13 mouse cellular contexts compared by ENCODE assay signal in genomic region chr9:57278268-57278667, GRCm38 (mm10). TPM values are rescaled to one million over a fixed set of nuclear protein-coding genes. Genes with fewer than 3 reads are reported as not detected.
A peak's percentile ranks its signal among the peaks of the same experiment; 100 is the strongest.
DNase-seq lines count a peak whose midpoint lies in the region; ATAC-seq and TF ChIP-seq lines count a peak whose summit lies in the region.
"Had no signal": no experiment of that assay in that cellular context is flagged by ENCODE, and none has a peak within 500 bp of the region (broad histone marks: within the 10 kb centered on the region; RNA-seq: fewer than 3 reads in every experiment).

No protein-coding gene starts in this region.

- no peak for TF ChIP-seq POLR2A in spleen, adult 2 months (IDR thresholded peaks at IDR 0.05; ENCODE audit: low read depth, low read length)
- TF ChIP-seq POLR2A in bone marrow macrophage, adult 2 months (IDR thresholded peaks at IDR 0.05; ENCODE audit: borderline replicate concordance, low read depth, low read length) = no peak

- H3K4me1 ChIP-seq in spleen, adult 2 months (ENCODE audit: control insufficient read depth, insufficient read depth, insufficient read length) = peaks cover 25% of the 10 kb centered on the region
- peaks cover 33% of the 10 kb centered on the region for H3K4me1 ChIP-seq in bone marrow macrophage, adult 2 months (ENCODE audit: control insufficient read depth, insufficient read depth, low read length)
- peaks cover 91% of the 10 kb centered on the region for H3K4me1 ChIP-seq in megakaryocyte, embryonic 14.5 days
- H3K4me1 ChIP-seq in forebrain, postnatal 0 days (ENCODE audit: insufficient read depth) = peaks cover 4% of the 10 kb centered on the region; the same call in 1 of the 2 replicates

- intact Hi-C loops in left cerebral cortex, postnatal 10 days (cut with DNase I) = no loop called here

- TF ChIP-seq CTCF in spleen, adult 2 months (IDR thresholded peaks at IDR 0.05; ENCODE audit: extremely low read depth, insufficient read depth, insufficient read length, insufficient replicate concordance) = no peak
- TF ChIP-seq CTCF in bone marrow macrophage, adult 2 months (IDR thresholded peaks at IDR 0.05; ENCODE audit: low read depth, low read length) = no peak
- no peak for TF ChIP-seq CTCF in forebrain, postnatal 0 days (IDR thresholded peaks at IDR 0.05; ENCODE audit: low read depth)

- no peaks in the 10 kb centered on the region for H3K27me3 ChIP-seq in spleen, adult 2 months (ENCODE audit: control insufficient read depth, insufficient read depth, low read length)
- no peaks in the 10 kb centered on the region for H3K27me3 ChIP-seq in megakaryocyte, embryonic 14.5 days (replicated peaks)
- no peaks in the 10 kb centered on the region for H3K27me3 ChIP-seq in forebrain, postnatal 0 days (ENCODE audit: insufficient read depth, low read length)
- H3K27me3 ChIP-seq: heart, embryonic 15.5 days had no signal

- peak; percentile 43 to 65 for DNase-seq in spleen, adult 2 months (ENCODE audit: low read depth in 1 of 2, low spot score in 2 of 2)
- no peak for DNase-seq in spleen, postnatal 10 days (ENCODE audit: low spot score in 2 of 2)
- DNase-seq in thymus, postnatal 4 days = peak; percentile 64
- DNase-seq in forebrain, postnatal 0 days = no peak
- DNase-seq in left cerebral cortex, postnatal 10 days (ENCODE audit: extremely low spot score in 1 of 2, low spot score in 2 of 2) = no peak
- DNase-seq: cerebellum, adult 9-10 months had no signal

- peak overlapping the region; percentile 27 for H3K27ac ChIP-seq in spleen, adult 2 months (ENCODE audit: insufficient read depth, low read length)
- H3K27ac ChIP-seq in bone marrow macrophage, adult 2 months (ENCODE audit: insufficient read depth, low read depth, low read length) = peak overlapping the region; percentile 39
- H3K27ac ChIP-seq in forebrain, postnatal 0 days (ENCODE audit: low read depth, low read length) = no peak overlapping the region
- H3K27ac ChIP-seq: forebrain, embryonic 10.5 days; heart, embryonic 15.5 days; macrophage had no signal

- no peaks in the 10 kb centered on the region for H3K36me3 ChIP-seq in spleen, adult 2 months (ENCODE audit: control insufficient read depth, insufficient read depth, low read length)
- no peaks in the 10 kb centered on the region for H3K36me3 ChIP-seq in megakaryocyte, embryonic 14.5 days (replicated peaks; ENCODE audit: low read length)
- H3K36me3 ChIP-seq in forebrain, postnatal 0 days (ENCODE audit: insufficient read depth) = no peaks in the 10 kb centered on the region
- H3K36me3 ChIP-seq: forebrain, embryonic 10.5 days; heart, embryonic 15.5 days had no signal

- no peaks in the 10 kb centered on the region for H3K9me3 ChIP-seq in megakaryocyte, embryonic 14.5 days
- no peaks in the 10 kb centered on the region for H3K9me3 ChIP-seq in forebrain, postnatal 0 days (ENCODE audit: low read length)
- H3K9me3 ChIP-seq: forebrain, embryonic 10.5 days; heart, embryonic 15.5 days had no signal

- no peak overlapping the region for H3K4me3 ChIP-seq in spleen, adult 2 months (ENCODE audit: extremely low read depth, insufficient read depth, insufficient read length)
- no peak overlapping the region for H3K4me3 ChIP-seq in bone marrow macrophage, adult 2 months (ENCODE audit: insufficient read depth, low read length)
- peak overlapping the region; percentile 87 for H3K4me3 ChIP-seq in megakaryocyte, embryonic 14.5 days (replicated peaks)
- H3K4me3 ChIP-seq in forebrain, postnatal 0 days (ENCODE audit: low read depth, low read length) = no peak overlapping the region
- H3K4me3 ChIP-seq: forebrain, embryonic 10.5 days; heart, embryonic 15.5 days had no signal

- WGBS in spleen, adult 2 months = 3% methylated on average over 4 of the region's 4 CpGs
- 65% methylated on average over 4 of the region's 4 CpGs for WGBS in forebrain, postnatal 0 days

- no peak overlapping the region for H3K9ac ChIP-seq in forebrain, postnatal 0 days
- H3K9ac ChIP-seq: heart, embryonic 15.5 days had no signal

- no peak for ATAC-seq in forebrain, postnatal 0 days

- H3K4me2 ChIP-seq in forebrain, postnatal 0 days (ENCODE audit: low read depth) = no peak overlapping the region
- H3K4me2 ChIP-seq: heart, embryonic 15.5 days had no signal

RNA-seq across cellular contexts. Expression of gene 1700017B05Rik, which starts 15.9 kb away (rescaled TPM):
- polyA plus RNA-seq in spleen, adult 2 months (2012; rRNA removed) = 20.3 and 21.6 TPM in 2 replicates
- 16.3 and 17.5 TPM in 2 replicates for polyA plus RNA-seq in bone marrow macrophage, adult 2 months (2012; ENCODE audit: insufficient read depth, insufficient read length, missing spikeins)
- 78.6 and 106 TPM in 2 replicates for polyA plus RNA-seq in megakaryocyte, embryonic 14.5 days (2012; ENCODE audit: insufficient read depth, low replicate concordance)
- 3.5 and 8.5 TPM in 2 replicates for total RNA-seq in forebrain, postnatal 0 days (2014; rRNA removed)
- polyA plus RNA-seq in forebrain, postnatal 0 days (2015; fragmentation: Nextera tagmentation; extraction: Ambion mirVana) = 3.6 and 6.7 TPM in 2 replicates
- 10 to 100 TPM; 12.1 to 15.7 TPM for total RNA-seq in left cerebral cortex, postnatal 10 days (2021)

RNA-seq across cellular contexts. Expression of gene Trcg1, which starts 41.9 kb away (rescaled TPM):
- not detected in 2 replicates for polyA plus RNA-seq in spleen, adult 2 months (2012; rRNA removed)
- polyA plus RNA-seq in bone marrow macrophage, adult 2 months (2012; ENCODE audit: insufficient read depth, insufficient read length, missing spikeins) = not detected in 2 replicates
- not detected in 2 replicates for polyA plus RNA-seq in megakaryocyte, embryonic 14.5 days (2012; ENCODE audit: insufficient read depth, low replicate concordance)
- not detected in 2 replicates for total RNA-seq in forebrain, postnatal 0 days (2014; rRNA removed)
- not detected in 2 replicates for polyA plus RNA-seq in forebrain, postnatal 0 days (2015; fragmentation: Nextera tagmentation; extraction: Ambion mirVana)
- not detected for total RNA-seq in left cerebral cortex, postnatal 10 days (2021)
- polyA plus RNA-seq: heart, embryonic 15.5 days; large intestine, adult 2 months; macrophage; urinary bladder, adult 2 months had no signal

Comparison
In these comparisons a context has a peak if more than half of its experiments do, and no peak if none do; other contexts are left out.
1. DNase-seq: peak in spleen, adult 2 months (2 of 2) and thymus, postnatal 4 days (single experiment); none in spleen, postnatal 10 days (0 of 2), forebrain, postnatal 0 days (single experiment) and left cerebral cortex, postnatal 10 days (0 of 2).